Mouse (Mus musculus) bone marrow, adult 2 months (tissue): ENCODE data around the gene Rasal1.

Experiments used
- CTCF ChIP-seq: fragments of 200-500 bp; IDR thresholded peaks from 2 replicates; pipeline ENCODE4 v1.5.1; 2011; ENCODE audit warnings: low read length, control low read depth; ENCODE audit not compliant: control insufficient read depth, insufficient read depth
- POLR2A ChIP-seq: fragments of 200-500 bp; IDR thresholded peaks from 2 replicates; pipeline ENCODE4 v1.6.1; 2011; ENCODE audit warnings: low read depth, mild to moderate bottlenecking, control low read depth, low read length, borderline replicate concordance; ENCODE audit not compliant: control insufficient read depth

GRCm38 (mm10) chr5:120605688-120606087 is 42.9 kb upstream of the Rasal1 start:
- TF ChIP-seq POLR2A (no peak), CTCF (peak; percentile 88)
